Mouse (Mus musculus): ENCODE results near the gene Scn2b.

Scn2b gene

GRCm38 (mm10) chr9:45119954-45120530 lies 2.5 kb downstream of the Scn2b start:
- DNase-seq: no peak

GRCm38 (mm10) chr9:45120567-45120966 lies 3.0 kb downstream of the Scn2b start:
- no peak for DNase-seq

GRCm38 (mm10) chr9:45121001-45121400 lies 3.4 kb downstream of the Scn2b start:
- no peak for DNase-seq

- DNase-seq: peak; percentile 80
Measured at GRCm38 (mm10) chr9:45121769-45122168, 4.2 kb downstream of the Scn2b start.

- no peak for DNase-seq
Measured at GRCm38 (mm10) chr9:45122209-45122761, 4.7 kb downstream of the Scn2b start.

GRCm38 (mm10) chr9:45125211-45125610 lies 7.6 kb downstream of the Scn2b start:
- no peak for DNase-seq

GRCm38 (mm10) chr9:45126941-45127340 lies 9.4 kb downstream of the Scn2b start:
- no peak for DNase-seq

- DNase-seq: no peak
Measured at GRCm38 (mm10) chr9:45130119-45130518, 12.5 kb downstream of the Scn2b start.

GRCm38 (mm10) chr9:45133484-45134310 lies 16.1 kb downstream of the Scn2b start:
- DNase-seq: peak; percentile 81

- no peak for DNase-seq
Measured at GRCm38 (mm10) chr9:45136442-45137169, 19.0 kb downstream of the Scn2b start.

- DNase-seq: peak; percentile 55
Measured at GRCm38 (mm10) chr9:45138191-45139032, 20.8 kb downstream of the Scn2b start, which contains the start of gene Scn4b. Scn4b (plus strand) TSS chr9:45138395.

GRCm38 (mm10) chr9:45139082-45139481 lies 21.5 kb downstream of the Scn2b start:
- no peak for DNase-seq

GRCm38 (mm10) chr9:45140945-45141344 lies 23.4 kb downstream of the Scn2b start:
- DNase-seq: no peak

GRCm38 (mm10) chr9:45142686-45143085 lies 25.1 kb downstream of the Scn2b start:
- DNase-seq: peak; percentile 63

GRCm38 (mm10) chr9:45145533-45146266 lies 28.1 kb downstream of the Scn2b start:
- no peak for DNase-seq

- DNase-seq: peak; percentile 78
Measured at GRCm38 (mm10) chr9:45146267-45146597, 28.6 kb downstream of the Scn2b start.

- no peak for DNase-seq
Measured at GRCm38 (mm10) chr9:45150933-45151332, 33.4 kb downstream of the Scn2b start.

- DNase-seq: no peak
Measured at GRCm38 (mm10) chr9:45153361-45153760, 35.8 kb downstream of the Scn2b start.

GRCm38 (mm10) chr9:45167903-45168302 lies 50.3 kb downstream of the Scn2b start:
- DNase-seq: no peak

- no peak for DNase-seq
Measured at GRCm38 (mm10) chr9:45170150-45170549, 52.6 kb downstream of the Scn2b start.

GRCm38 (mm10) chr9:45171073-45171610 lies 53.6 kb downstream of the Scn2b start:
- DNase-seq: no peak

GRCm38 (mm10) chr9:45173475-45173874 lies 55.9 kb downstream of the Scn2b start:
- DNase-seq: no peak
